Comparison of ENCODE assay signal across 20 mouse cellular contexts in the genomic region with DNA sequence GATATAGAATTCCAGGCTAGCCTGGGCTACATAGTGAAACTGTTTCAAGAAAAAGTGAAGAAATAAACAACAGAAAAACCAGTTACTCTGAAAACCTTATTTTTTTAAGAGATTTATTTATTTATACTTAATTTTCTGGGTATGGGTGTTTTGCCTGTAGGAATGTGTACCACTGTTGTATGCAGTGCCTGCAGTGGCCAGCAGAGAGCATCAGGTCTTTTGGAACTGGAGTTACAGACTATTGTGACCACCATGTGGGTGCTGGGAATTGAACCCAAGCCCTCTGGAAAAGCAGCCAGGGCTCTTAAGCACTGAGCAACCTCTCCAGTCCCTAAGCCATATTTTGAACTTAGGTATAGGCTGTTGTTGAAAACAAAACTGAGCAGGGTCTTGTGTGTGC. TPM values are rescaled to one million over a fixed set of nuclear protein-coding genes. Genes with fewer than 3 reads are reported as not detected.
"Had no signal": no experiment of that assay in that cellular context is flagged by ENCODE, and none has a peak within 500 bp of the region (broad histone marks: within the 10 kb centered on the region; RNA-seq: fewer than 3 reads in every experiment).

No protein-coding gene starts in this region.

- H3K9me3 ChIP-seq: limb, embryonic 12.5 days; liver, embryonic 15.5 days; neural tube, embryonic 15.5 days had no signal

- H3K27me3 ChIP-seq: limb, embryonic 12.5 days; liver, embryonic 15.5 days; neural tube, embryonic 15.5 days had no signal

- H3K4me2 ChIP-seq: limb, embryonic 12.5 days; liver, embryonic 15.5 days; neural tube, embryonic 15.5 days had no signal

- H3K4me1 ChIP-seq: limb, embryonic 12.5 days had no signal

- H3K27ac ChIP-seq: limb, embryonic 12.5 days; liver, embryonic 15.5 days; neural tube, embryonic 15.5 days; stomach, postnatal 0 days had no signal

- H3K36me3 ChIP-seq: limb, embryonic 12.5 days; liver, embryonic 15.5 days; neural tube, embryonic 15.5 days had no signal

- H3K9ac ChIP-seq: limb, embryonic 12.5 days; liver, embryonic 15.5 days; neural tube, embryonic 15.5 days had no signal

- DNase-seq: kidney, adult 9 months; kidney, postnatal 10 days; liver; lung, adult 2 months; lung, postnatal 36 days; midbrain, embryonic 14.5 days; right cerebral cortex, adult 18-20 months; right cerebral cortex, postnatal 25 days; thymus, postnatal 4 days had no signal

- ATAC-seq: lung, postnatal 0 days had no signal

- H3K4me3 ChIP-seq: limb, embryonic 12.5 days; liver, embryonic 15.5 days; myocyte; neural tube, embryonic 15.5 days had no signal

RNA-seq across cellular contexts. Expression of a gene that starts 14.3 kb away (rescaled TPM):
- total RNA-seq: layer of hippocampus, adult 8-10 months; left cerebral cortex, adult 8-10 months; megakaryocyte progenitor cell, adult 5-6 weeks had no signal
- polyA plus RNA-seq: limb, embryonic 12.5 days; liver, embryonic 15.5 days; lung, adult 2 months; lung, postnatal 0 days; midbrain, embryonic 14.5 days; neural tube, embryonic 11.5 days; neural tube, embryonic 15.5 days; small intestine, adult 2 months; stomach, postnatal 0 days had no signal

RNA-seq across cellular contexts. Expression of a gene that starts 14.4 kb away (rescaled TPM):
- polyA plus RNA-seq: myocyte had no signal

RNA-seq across cellular contexts. Expression of a gene that starts 47.5 kb away (rescaled TPM):
- total RNA-seq: megakaryocyte progenitor cell, adult 5-6 weeks had no signal
